Mouse (Mus musculus) CD4-positive, CD25-positive, alpha-beta regulatory T cell, adult 4 months (primary cell): ENCODE results near the gene Ahdc1. TPM values are rescaled to one million over a fixed set of nuclear protein-coding genes. Genes with fewer than 3 reads are reported as not detected.

Experiments used
- polyA plus RNA-seq, 2 experiments: library from polyadenylated mRNA; unstranded; fragments of 100-300 nt; shearing (Covaris generic); gene quantifications; one replicate each; pipeline ENCODE4 v1.2.1; 2017

The Ahdc1 gene
- polyA plus RNA-seq, 2 experiments from 2014 or later, result 2.6 to 3.7 TPM

Other genes starting within 250 kb of the Ahdc1 start
- 10 to 100 TPM; 64.3 to 66.9 TPM for gene Rpa2, start 242.9 kb upstream of the Ahdc1 start, polyA plus RNA-seq
- gene Themis2, start 214.9 kb upstream of the Ahdc1 start, polyA plus RNA-seq, result 1 to 10 TPM in 1 of 2 experiments, under 1 TPM in 1; 0.24 to 1.1 TPM
- 10 to 100 TPM; 22.2 to 34.8 TPM for gene Ppp1r8, start 168.1 kb upstream of the Ahdc1 start, polyA plus RNA-seq
- 10 to 100 TPM; 32.3 to 38.6 TPM for gene Stx12, start 126.8 kb upstream of the Ahdc1 start, polyA plus RNA-seq
- 10 to 100 TPM; 16.5 to 21.1 TPM for gene Fam76a, start 88.7 kb upstream of the Ahdc1 start, polyA plus RNA-seq
- 1 to 10 TPM; 3.7 to 8.2 TPM for gene Fgr, start 37.2 kb upstream of the Ahdc1 start, polyA plus RNA-seq
- gene Wasf2, start 119.2 kb downstream of the Ahdc1 start, polyA plus RNA-seq, result 10 to 100 TPM; 69.2 to 76.3 TPM
- gene Cd164l2, start 200.9 kb downstream of the Ahdc1 start, polyA plus RNA-seq, result under 1 TPM in 1 of 2 experiments, not detected in 1; 0.54 TPM
- not detected for gene Gpr3, start 201.3 kb downstream of the Ahdc1 start, polyA plus RNA-seq
- gene Map3k6, start 229.6 kb downstream of the Ahdc1 start, polyA plus RNA-seq, result under 1 TPM in 1 of 2 experiments, not detected in 1; 0.62 TPM